Mouse (Mus musculus): ENCODE data around the gene Wwc1. TPM values are rescaled to one million over a fixed set of nuclear protein-coding genes. Genes with fewer than 3 reads are reported as not detected.
A peak's percentile ranks its signal among the peaks of the same experiment; 100 is the strongest.

Gene Wwc1
- polyA plus RNA-seq, 1 experiment from 2014 or later = 7.2 TPM

- Histone ChIP-seq H3K27me3 (ENCODE audit: control insufficient read depth, insufficient read depth, low read length) (no peaks in the 10 kb centered on the region), H3K4me2 (ENCODE audit: low read depth, low read length) (no peak overlapping the region), H3K9me3 (ENCODE audit: control insufficient read depth, low read length) (no peaks in the 10 kb centered on the region), H3K27ac (ENCODE audit: low read depth, low read length) (no peak overlapping the region), H3K36me3 (ENCODE audit: control insufficient read depth, insufficient read depth, low read length) (no peaks in the 10 kb centered on the region), H3K9ac (replicated peaks; ENCODE audit: low read depth, low read length) (no peak overlapping the region), H3K4me3 (ENCODE audit: low read depth, low read length) (no peak overlapping the region), H3K4me1 (ENCODE audit: control insufficient read depth, insufficient read depth, low read length) (peaks cover 12% of the 10 kb centered on the region)
- ATAC-seq (ENCODE audit: low read depth) = no peak
- WGBS = 84% methylated on average over 12 of the region's 12 CpGs
Observed at GRCm38 (mm10) chr11:35998048-35998447, 17.7 kb upstream of the Wwc1 start.

GRCm38 (mm10) chr11:35995310-35995709 is 15.0 kb upstream of the Wwc1 start:
- no peaks in the 10 kb centered on the region for H3K36me3 ChIP-seq (ENCODE audit: control insufficient read depth, insufficient read depth, low read length)
- no peak overlapping the region for H3K9ac ChIP-seq (replicated peaks; ENCODE audit: low read depth, low read length)
- H3K27ac ChIP-seq (ENCODE audit: low read depth, low read length) = no peak overlapping the region
- no peaks in the 10 kb centered on the region for H3K27me3 ChIP-seq (ENCODE audit: control insufficient read depth, insufficient read depth, low read length)
- H3K9me3 ChIP-seq (ENCODE audit: control insufficient read depth, low read length) = no peaks in the 10 kb centered on the region
- ATAC-seq (ENCODE audit: low read depth) = no peak
- no peak overlapping the region for H3K4me3 ChIP-seq (ENCODE audit: low read depth, low read length)
- H3K4me2 ChIP-seq (ENCODE audit: low read depth, low read length) = no peak overlapping the region
- H3K4me1 ChIP-seq (ENCODE audit: control insufficient read depth, insufficient read depth, low read length) = peaks cover 8% of the 10 kb centered on the region

- Histone ChIP-seq H3K4me3 (ENCODE audit: low read depth, low read length) (no peak overlapping the region), H3K4me2 (ENCODE audit: low read depth, low read length) (no peak overlapping the region), H3K9me3 (ENCODE audit: control insufficient read depth, low read length) (no peaks in the 10 kb centered on the region), H3K27me3 (ENCODE audit: control insufficient read depth, insufficient read depth, low read length) (no peaks in the 10 kb centered on the region), H3K9ac (replicated peaks; ENCODE audit: low read depth, low read length) (no peak overlapping the region), H3K4me1 (ENCODE audit: control insufficient read depth, insufficient read depth, low read length) (no peaks in the 10 kb centered on the region), H3K27ac (ENCODE audit: low read depth, low read length) (no peak overlapping the region), H3K36me3 (ENCODE audit: control insufficient read depth, insufficient read depth, low read length) (no peaks in the 10 kb centered on the region)
- no peak for ATAC-seq (ENCODE audit: low read depth)
- 80% methylated on average over 2 of the region's 2 CpGs for WGBS
Observed at GRCm38 (mm10) chr11:35991846-35992245, 11.5 kb upstream of the Wwc1 start.

- WGBS = 59% methylated on average over 4 of the region's 4 CpGs
- H3K27ac ChIP-seq (ENCODE audit: low read depth, low read length) = no peak overlapping the region
- peaks cover 6% of the 10 kb centered on the region; the same call in 1 of the 2 replicates for H3K4me1 ChIP-seq (ENCODE audit: control insufficient read depth, insufficient read depth, low read length)
- no peak for ATAC-seq (ENCODE audit: low read depth)
- no peak overlapping the region for H3K4me2 ChIP-seq (ENCODE audit: low read depth, low read length)
- H3K9me3 ChIP-seq (ENCODE audit: control insufficient read depth, low read length) = no peaks in the 10 kb centered on the region
- H3K27me3 ChIP-seq (ENCODE audit: control insufficient read depth, insufficient read depth, low read length) = no peaks in the 10 kb centered on the region
- H3K36me3 ChIP-seq (ENCODE audit: control insufficient read depth, insufficient read depth, low read length) = no peaks in the 10 kb centered on the region
- no peak overlapping the region for H3K4me3 ChIP-seq (ENCODE audit: low read depth, low read length)
- no peak overlapping the region for H3K9ac ChIP-seq (replicated peaks; ENCODE audit: low read depth, low read length)
Observed at GRCm38 (mm10) chr11:35989967-35990366, 9.6 kb upstream of the Wwc1 start.

- Histone ChIP-seq H3K9ac (replicated peaks; ENCODE audit: low read depth, low read length) (peak overlapping the region; percentile 21; the same call in 1 of the 2 replicates), H3K27ac (ENCODE audit: low read depth, low read length) (no peak overlapping the region), H3K27me3 (ENCODE audit: control insufficient read depth, insufficient read depth, low read length) (no peaks in the 10 kb centered on the region), H3K36me3 (ENCODE audit: control insufficient read depth, insufficient read depth, low read length) (no peaks in the 10 kb centered on the region), H3K4me3 (ENCODE audit: low read depth, low read length) (peak overlapping the region; percentile 15; the same call in 1 of the 2 replicates), H3K4me1 (ENCODE audit: control insufficient read depth, insufficient read depth, low read length) (peaks cover 6% of the 10 kb centered on the region; the same call in 1 of the 2 replicates), H3K4me2 (ENCODE audit: low read depth, low read length) (peak overlapping the region; percentile 40), H3K9me3 (ENCODE audit: control insufficient read depth, low read length) (no peaks in the 10 kb centered on the region)
- ATAC-seq (ENCODE audit: low read depth) = peak; percentile 85
- WGBS = 2% methylated on average over 19 of the region's 19 CpGs
Observed at GRCm38 (mm10) chr11:35985841-35986393, 5.6 kb upstream of the Wwc1 start.

GRCm38 (mm10) chr11:35982734-35983133 is 2.4 kb upstream of the Wwc1 start:
- H3K4me2 ChIP-seq (ENCODE audit: low read depth, low read length) = no peak overlapping the region
- no peaks in the 10 kb centered on the region for H3K27me3 ChIP-seq (ENCODE audit: control insufficient read depth, insufficient read depth, low read length)
- WGBS = 91% methylated on average over 3 of the region's 3 CpGs
- H3K27ac ChIP-seq (ENCODE audit: low read depth, low read length) = no peak overlapping the region
- H3K36me3 ChIP-seq (ENCODE audit: control insufficient read depth, insufficient read depth, low read length) = no peaks in the 10 kb centered on the region
- no peak overlapping the region for H3K4me3 ChIP-seq (ENCODE audit: low read depth, low read length)
- H3K4me1 ChIP-seq (ENCODE audit: control insufficient read depth, insufficient read depth, low read length) = peaks cover 15% of the 10 kb centered on the region; the same call in 1 of the 2 replicates
- no peaks in the 10 kb centered on the region for H3K9me3 ChIP-seq (ENCODE audit: control insufficient read depth, low read length)
- ATAC-seq (ENCODE audit: low read depth) = no peak
- no peak overlapping the region for H3K9ac ChIP-seq (replicated peaks; ENCODE audit: low read depth, low read length)

- H3K4me2 ChIP-seq (ENCODE audit: low read depth, low read length) = peak overlapping the region; percentile 78
- H3K36me3 ChIP-seq (ENCODE audit: control insufficient read depth, insufficient read depth, low read length) = no peaks in the 10 kb centered on the region
- peak overlapping the region; percentile 86 for H3K9ac ChIP-seq (replicated peaks; ENCODE audit: low read depth, low read length)
- H3K27ac ChIP-seq (ENCODE audit: low read depth, low read length) = no peak overlapping the region
- no peaks in the 10 kb centered on the region for H3K9me3 ChIP-seq (ENCODE audit: control insufficient read depth, low read length)
- under 1% methylated on average over 41 of the region's 66 CpGs for WGBS
- ATAC-seq (ENCODE audit: low read depth) = peak; percentile 52
- peaks cover 9% of the 10 kb centered on the region; the same call in 1 of the 2 replicates for H3K4me1 ChIP-seq (ENCODE audit: control insufficient read depth, insufficient read depth, low read length)
- H3K27me3 ChIP-seq (ENCODE audit: control insufficient read depth, insufficient read depth, low read length) = no peaks in the 10 kb centered on the region
- peak overlapping the region; percentile 60 for H3K4me3 ChIP-seq (ENCODE audit: low read depth, low read length)
Observed at GRCm38 (mm10) chr11:35979733-35980410, 455 bp downstream of the Wwc1 start.

GRCm38 (mm10) chr11:35979266-35979732 is 1.0 kb downstream of the Wwc1 start:
- Histone ChIP-seq H3K9me3 (ENCODE audit: control insufficient read depth, low read length) (no peaks in the 10 kb centered on the region), H3K36me3 (ENCODE audit: control insufficient read depth, insufficient read depth, low read length) (no peaks in the 10 kb centered on the region), H3K27ac (ENCODE audit: low read depth, low read length) (no peak overlapping the region), H3K4me2 (ENCODE audit: low read depth, low read length) (peak overlapping the region; percentile 78), H3K4me3 (ENCODE audit: low read depth, low read length) (peak overlapping the region; percentile 60), H3K9ac (replicated peaks; ENCODE audit: low read depth, low read length) (peak overlapping the region; percentile 86), H3K27me3 (ENCODE audit: control insufficient read depth, insufficient read depth, low read length) (no peaks in the 10 kb centered on the region), H3K4me1 (ENCODE audit: control insufficient read depth, insufficient read depth, low read length) (peaks cover 9% of the 10 kb centered on the region; the same call in 1 of the 2 replicates)
- WGBS = 4% methylated on average over 12 of the region's 12 CpGs
- ATAC-seq (ENCODE audit: low read depth) = no peak

GRCm38 (mm10) chr11:35977796-35978195 is 2.5 kb downstream of the Wwc1 start:
- H3K9ac ChIP-seq (replicated peaks; ENCODE audit: low read depth, low read length) = no peak overlapping the region
- WGBS = 86% methylated on average over 3 of the region's 3 CpGs

More at GRCm38 (mm10) chr11:35977796-35978195, 2.5 kb downstream of the Wwc1 start:
- no peak for ATAC-seq (ENCODE audit: low read depth)
- Histone ChIP-seq H3K4me2 (ENCODE audit: low read depth, low read length) (peak overlapping the region; percentile 23; the same call in 1 of the 2 replicates), H3K36me3 (ENCODE audit: control insufficient read depth, insufficient read depth, low read length) (no peaks in the 10 kb centered on the region), H3K9me3 (ENCODE audit: control insufficient read depth, low read length) (no peaks in the 10 kb centered on the region), H3K4me1 (ENCODE audit: control insufficient read depth, insufficient read depth, low read length) (peaks cover 9% of the 10 kb centered on the region; the same call in 1 of the 2 replicates), H3K27me3 (ENCODE audit: control insufficient read depth, insufficient read depth, low read length) (no peaks in the 10 kb centered on the region), H3K4me3 (ENCODE audit: low read depth, low read length) (no peak overlapping the region), H3K27ac (ENCODE audit: low read depth, low read length) (no peak overlapping the region)

Measured in neural tube, embryonic 14.5 days (tissue).